Mouse (Mus musculus) lung, embryonic 16.5 days (tissue): ENCODE measurements around the gene Barhl1. TPM values are rescaled to one million over a fixed set of nuclear protein-coding genes. Genes with fewer than 3 reads are reported as not detected.

ENCODE experiments used
- ATAC-seq: fragments of 200-750 bp; cut with Nextera tagmentation; 2 replicates; pipeline ENCODE4 v1.8.0; 2017; ENCODE audit warnings: low read depth, mild to moderate bottlenecking, moderate library complexity
- H3K27ac ChIP-seq: fragments of 300-500 bp; sonication (generic); 2 replicates; pipeline ENCODE4 v1.5.1; 2014; ENCODE audit warnings: mild to moderate bottlenecking, control low read depth, low read length
- H3K27me3 ChIP-seq: fragments of 300-500 bp; sonication (generic); 2 replicates; pipeline ENCODE4 v1.6.1; 2014; ENCODE audit warnings: low read depth, low read length, mixed read lengths; ENCODE audit not compliant: control insufficient read depth, insufficient read depth
- H3K36me3 ChIP-seq: fragments of 300-500 bp; sonication (generic); 2 replicates; pipeline ENCODE4 v1.6.1; 2014; ENCODE audit warnings: low read length; ENCODE audit not compliant: control insufficient read depth, insufficient read depth
- H3K4me1 ChIP-seq: fragments of 300-500 bp; sonication (generic); replicated peaks from 2 replicates; pipeline ENCODE4 v1.6.1; 2014; ENCODE audit warnings: low read length, mixed read lengths; ENCODE audit not compliant: control insufficient read depth, insufficient read depth
- H3K4me2 ChIP-seq: fragments of 300-500 bp; sonication (generic); 2 replicates; pipeline ENCODE4 v1.6.1; 2014; ENCODE audit warnings: low read depth, low read length, control low read depth
- H3K4me3 ChIP-seq: fragments of 300-500 bp; sonication (generic); 2 replicates; pipeline ENCODE4 v1.5.1; 2014; ENCODE audit warnings: mild to moderate bottlenecking, low read length, control low read depth
- H3K9ac ChIP-seq: fragments of 300-500 bp; sonication (generic); 2 replicates; pipeline ENCODE4 v1.6.1; 2014; ENCODE audit warnings: low read length, control low read depth
- H3K9me3 ChIP-seq: fragments of 300-500 bp; sonication (generic); 2 replicates; pipeline ENCODE4 v1.6.1; 2016; ENCODE audit warnings: low read length; ENCODE audit not compliant: control insufficient read depth
- WGBS: fragments of 180-500 bp; shearing (Covaris S2); extraction: QIAGEN DNeasy Blood & Tissue Kit; methylation state at CpG from one replicate; pipeline ENCODE4 v1.1.7; 2014; 5-methylcytosine and 5-hydroxymethylcytosine counted together
- polyA plus RNA-seq: library from polyadenylated mRNA; unstranded; fragments of >200 nt; fragmentation: Nextera tagmentation; extraction: Ambion mirVana; gene quantifications from 2 replicates; pipeline ENCODE4 v1.2.1, GENCODE M21; 2015

Gene Barhl1
- polyA plus RNA-seq: 0.28 TPM in 1 of 2 replicates, not detected in the other

GRCm38 (mm10) chr2:28916513-28916865 lies at the start of gene Barhl1:
Gene Barhl1 (minus strand): TSS chr2:28916668.
- no peak within 1 kb of the TSS for H3K9ac ChIP-seq
- no peaks in the 10 kb centered on the region for H3K9me3 ChIP-seq
- WGBS: 3% methylated on average over 18 of the region's 18 CpGs
- no peaks in the 10 kb centered on the region for H3K36me3 ChIP-seq
- peaks cover 4% of the 10 kb centered on the region; the same call in 1 of the 2 replicates for H3K4me1 ChIP-seq
- H3K27ac ChIP-seq: no peak within 1 kb of the TSS
- H3K27me3 ChIP-seq: peaks cover 84% of the 10 kb centered on the region
- peak within 1 kb of the TSS; percentile 18 for H3K4me3 ChIP-seq
- ATAC-seq: no peak
- peak within 1 kb of the TSS; percentile 33 for H3K4me2 ChIP-seq

- Histone ChIP-seq H3K36me3 (no peaks in the 10 kb centered on the region), H3K9ac (no peak overlapping the region), H3K4me3 (no peak overlapping the region), H3K4me1 (no peaks in the 10 kb centered on the region), H3K4me2 (no peak overlapping the region), H3K27me3 (no peaks in the 10 kb centered on the region), H3K27ac (peak overlapping the region; percentile 71), H3K9me3 (no peaks in the 10 kb centered on the region)
- WGBS: 46% methylated on average over 6 of the region's 6 CpGs
- peak; percentile 76 for ATAC-seq
Measured at GRCm38 (mm10) chr2:28963565-28963964, 47.1 kb upstream of the Barhl1 start.

- Histone ChIP-seq H3K9me3 (no peaks in the 10 kb centered on the region), H3K4me3 (no peak overlapping the region), H3K27ac (no peak overlapping the region), H3K27me3 (no peaks in the 10 kb centered on the region), H3K4me2 (no peak overlapping the region), H3K4me1 (no peaks in the 10 kb centered on the region), H3K36me3 (no peaks in the 10 kb centered on the region), H3K9ac (no peak overlapping the region)
- no peak for ATAC-seq
- WGBS: 68% methylated on average over 5 of the region's 5 CpGs
Measured at GRCm38 (mm10) chr2:28961636-28962035, 45.2 kb upstream of the Barhl1 start.

GRCm38 (mm10) chr2:28961024-28961585 lies 44.6 kb upstream of the Barhl1 start:
- no peaks in the 10 kb centered on the region for H3K27me3 ChIP-seq
- no peaks in the 10 kb centered on the region for H3K36me3 ChIP-seq
- no peak overlapping the region for H3K4me2 ChIP-seq
- H3K4me1 ChIP-seq: no peaks in the 10 kb centered on the region
- no peak overlapping the region for H3K9ac ChIP-seq
- peak; percentile 60; the same call in 1 of the 2 replicates for ATAC-seq
- WGBS: 58% methylated on average over 15 of the region's 15 CpGs
- H3K27ac ChIP-seq: no peak overlapping the region
- no peaks in the 10 kb centered on the region for H3K9me3 ChIP-seq
- no peak overlapping the region for H3K4me3 ChIP-seq

GRCm38 (mm10) chr2:28956874-28957273 lies 40.4 kb upstream of the Barhl1 start:
- Histone ChIP-seq H3K4me3 (no peak overlapping the region), H3K27me3 (no peaks in the 10 kb centered on the region), H3K9me3 (no peaks in the 10 kb centered on the region), H3K9ac (no peak overlapping the region), H3K36me3 (no peaks in the 10 kb centered on the region), H3K4me2 (no peak overlapping the region), H3K27ac (no peak overlapping the region), H3K4me1 (no peaks in the 10 kb centered on the region)
- no peak for ATAC-seq
- 75% methylated on average over 4 of the region's 4 CpGs for WGBS

- no peak overlapping the region for H3K4me2 ChIP-seq
- H3K27ac ChIP-seq: no peak overlapping the region
- no peaks in the 10 kb centered on the region for H3K36me3 ChIP-seq
- no peaks in the 10 kb centered on the region for H3K4me1 ChIP-seq
- H3K9ac ChIP-seq: no peak overlapping the region
- no peak overlapping the region for H3K4me3 ChIP-seq
- no peak for ATAC-seq
- H3K9me3 ChIP-seq: no peaks in the 10 kb centered on the region
- H3K27me3 ChIP-seq: no peaks in the 10 kb centered on the region
- 83% methylated on average over 9 of the region's 9 CpGs for WGBS
Measured at GRCm38 (mm10) chr2:28954595-28954994, 38.1 kb upstream of the Barhl1 start.

GRCm38 (mm10) chr2:28952981-28953380 lies 36.5 kb upstream of the Barhl1 start:
- WGBS: 27% methylated on average over 8 of the region's 8 CpGs
- Histone ChIP-seq H3K4me2 (no peak overlapping the region), H3K4me3 (no peak overlapping the region), H3K9ac (no peak overlapping the region), H3K36me3 (no peaks in the 10 kb centered on the region), H3K27ac (no peak overlapping the region), H3K9me3 (no peaks in the 10 kb centered on the region), H3K4me1 (no peaks in the 10 kb centered on the region), H3K27me3 (no peaks in the 10 kb centered on the region)
- ATAC-seq: no peak

GRCm38 (mm10) chr2:28946312-28946711 lies 29.8 kb upstream of the Barhl1 start:
- no peak overlapping the region for H3K27ac ChIP-seq

GRCm38 (mm10) chr2:28945388-28945787 lies 28.9 kb upstream of the Barhl1 start:
- ATAC-seq: no peak
- no peak overlapping the region for H3K4me3 ChIP-seq
- H3K4me1 ChIP-seq: no peaks in the 10 kb centered on the region
- no peak overlapping the region for H3K9ac ChIP-seq
- no peaks in the 10 kb centered on the region for H3K9me3 ChIP-seq
- no peaks in the 10 kb centered on the region for H3K36me3 ChIP-seq
- no peak overlapping the region for H3K4me2 ChIP-seq
- 65% methylated on average over 6 of the region's 6 CpGs for WGBS
- H3K27ac ChIP-seq: no peak overlapping the region
- H3K27me3 ChIP-seq: no peaks in the 10 kb centered on the region

More at GRCm38 (mm10) chr2:28946312-28946711, 29.8 kb upstream of the Barhl1 start:
- Histone ChIP-seq H3K4me2 (no peak overlapping the region), H3K27me3 (no peaks in the 10 kb centered on the region), H3K4me3 (no peak overlapping the region), H3K9ac (no peak overlapping the region), H3K4me1 (no peaks in the 10 kb centered on the region), H3K9me3 (no peaks in the 10 kb centered on the region), H3K36me3 (no peaks in the 10 kb centered on the region)
- WGBS: 75% methylated on average over 3 of the region's 3 CpGs
- ATAC-seq: no peak
